Mouse (Mus musculus) hindbrain, embryonic 14.5 days (tissue): ENCODE results near the gene Hrasls. TPM values are rescaled to one million over a fixed set of nuclear protein-coding genes. Genes with fewer than 3 reads are reported as not detected.

Source experiments
- polyA plus RNA-seq: library from polyadenylated mRNA; unstranded; fragments of >200 nt; fragmentation: Nextera tagmentation; extraction: Ambion mirVana; gene quantifications from 2 replicates; pipeline ENCODE4 v1.2.1, GENCODE M21; 2014

The Hrasls gene
- polyA plus RNA-seq, 1 experiment from 2014 or later: 5.6 TPM

Other genes with a start within 250 kb of the Hrasls start
- 2.5 and 2.9 TPM in 2 replicates for gene Atp13a5, start 169.0 kb downstream of the Hrasls start, polyA plus RNA-seq